Mouse (Mus musculus) gastrocnemius, postnatal 36 days (tissue): Measurements from ENCODE around the gene 2310057J18Rik. TPM values are rescaled to one million over a fixed set of nuclear protein-coding genes. Genes with fewer than 3 reads are reported as not detected.
"Not testable (repeated sequence)": the region's sequence is repeated elsewhere in the genome, so short reads cannot be mapped to it uniquely, and the experiment has no call there.

Source experiments
- DNase-seq, 2 experiments: peaks; one replicate each; pipeline ENCODE4 v3.0.0; 2022
- intact Hi-C: fragments of 180-260 bp; cut with DNase I; formaldehyde crosslinking; loops from one replicate; pipeline ENCODE4 v1.15.1; 2025
- long read RNA-seq, 2 experiments: library from polyadenylated mRNA; stranded (forward); transcript quantifications; one replicate each; pipeline ENCODE4 v2.0.0; 2021
- total RNA-seq, 2 experiments: library from RNA; stranded (reverse); gene quantifications; 2 replicates each; pipeline ENCODE4 v1.2.3; 2021

The 2310057J18Rik gene
- total RNA-seq = not detected
- long read RNA-seq, experiment 1 = 0 reads
- long read RNA-seq, experiment 2 = 0 reads

GRCm38 (mm10) chr10:28986203-28986602, at the start of gene 2310057J18Rik:
Gene 2310057J18Rik, minus strand, starts transcription at chr10:28986303.
- intact Hi-C loops = no loop called here
- DNase-seq = no peak

- DNase-seq, intact Hi-C loops: not testable (repeated sequence)
Observed at GRCm38 (mm10) chr10:29029960-29030359, 43.9 kb upstream of the 2310057J18Rik start.

GRCm38 (mm10) chr10:29019496-29020270, 33.6 kb upstream of the 2310057J18Rik start:
- DNase-seq = no peak
- intact Hi-C loops = no loop called here

GRCm38 (mm10) chr10:28997776-28998175, 11.7 kb upstream of the 2310057J18Rik start:
- intact Hi-C loops = no loop called here
- DNase-seq = no peak

GRCm38 (mm10) chr10:28988990-28989389, 2.9 kb upstream of the 2310057J18Rik start:
- intact Hi-C loops = no loop called here

GRCm38 (mm10) chr10:28968189-28968588, 17.9 kb downstream of the 2310057J18Rik start:
- intact Hi-C loops = no loop called here
- no peak for DNase-seq

More at GRCm38 (mm10) chr10:28988990-28989389, 2.9 kb upstream of the 2310057J18Rik start:
- no peak for DNase-seq

- intact Hi-C loops = no loop called here
- DNase-seq = peak in 1 of 2 experiments; percentile 6
Observed at GRCm38 (mm10) chr10:28955138-28955537, 31.0 kb downstream of the 2310057J18Rik start.

GRCm38 (mm10) chr10:28954515-28954914, 31.6 kb downstream of the 2310057J18Rik start:
- DNase-seq = no peak
- intact Hi-C loops = no loop called here

Other genes starting within 250 kb of the 2310057J18Rik start
- gene Soga3, start 157.5 kb upstream of the 2310057J18Rik start, total RNA-seq = not detected
- gene Gm49353, start 212.7 kb upstream of the 2310057J18Rik start, total RNA-seq = not detected
- gene 9330159F19Rik, start 225.3 kb upstream of the 2310057J18Rik start, total RNA-seq = 10 to 100 TPM; 49.3 to 52.6 TPM